Mouse (Mus musculus): Measurements from ENCODE around the gene Gcm1. TPM values are rescaled to one million over a fixed set of nuclear protein-coding genes. Genes with fewer than 3 reads are reported as not detected.
A peak's percentile ranks its signal among the peaks of the same experiment; 100 is the strongest.

Gcm1 gene
- total RNA-seq (2021), result not detected

DNA sequence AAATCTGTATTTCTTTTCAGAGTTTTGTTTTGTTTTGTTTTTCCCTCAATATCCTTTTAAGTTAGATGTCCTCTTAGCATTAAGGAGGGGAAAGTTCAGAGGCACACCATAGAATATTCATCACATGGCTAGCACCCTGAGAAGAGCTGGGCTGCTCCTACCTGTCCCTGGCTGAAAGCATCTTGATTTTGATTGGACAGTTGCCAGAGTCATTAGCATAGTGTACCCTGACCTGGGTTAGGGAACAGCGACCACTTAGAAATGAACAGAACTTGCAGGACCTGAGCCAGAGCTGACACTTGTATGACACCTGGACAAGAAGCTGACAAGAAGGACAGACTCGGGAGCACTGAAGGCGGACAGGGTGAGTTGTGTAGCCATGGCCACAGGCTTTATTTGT is at the start of gene Gcm1:
Gcm1 (plus strand) TSS at position 248 of the 400 bp plus-strand sequence.
- DNase-seq (ENCODE audit: extremely low spot score in 1 of 2, low spot score in 2 of 2), result no peak
- intact Hi-C loops (cut with DNase I), result no loop called here

DNA sequence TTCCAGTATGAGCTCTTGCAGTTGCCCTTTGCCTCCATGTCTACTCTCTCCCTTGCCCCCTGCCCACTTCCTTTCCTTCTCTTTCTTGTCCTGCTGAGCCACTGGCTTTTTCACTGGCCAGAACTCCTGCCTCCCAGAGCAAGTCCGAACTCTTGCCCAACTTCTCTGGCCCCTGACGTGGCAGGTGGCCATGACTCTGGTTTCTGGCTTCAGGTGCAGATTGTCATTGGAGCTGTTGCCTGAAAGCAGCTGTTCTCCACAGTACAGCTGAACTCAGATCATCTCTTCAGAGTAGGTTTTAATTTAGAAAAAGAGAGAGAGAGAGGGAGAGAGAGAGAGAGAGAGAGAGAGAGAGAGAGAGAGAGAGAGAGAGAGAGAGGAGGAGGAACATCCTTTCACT is 48.4 kb upstream of the Gcm1 start:
- intact Hi-C loops (cut with DNase I), result no loop called here
- no peak for DNase-seq (ENCODE audit: extremely low spot score in 1 of 2, low spot score in 2 of 2)

DNA sequence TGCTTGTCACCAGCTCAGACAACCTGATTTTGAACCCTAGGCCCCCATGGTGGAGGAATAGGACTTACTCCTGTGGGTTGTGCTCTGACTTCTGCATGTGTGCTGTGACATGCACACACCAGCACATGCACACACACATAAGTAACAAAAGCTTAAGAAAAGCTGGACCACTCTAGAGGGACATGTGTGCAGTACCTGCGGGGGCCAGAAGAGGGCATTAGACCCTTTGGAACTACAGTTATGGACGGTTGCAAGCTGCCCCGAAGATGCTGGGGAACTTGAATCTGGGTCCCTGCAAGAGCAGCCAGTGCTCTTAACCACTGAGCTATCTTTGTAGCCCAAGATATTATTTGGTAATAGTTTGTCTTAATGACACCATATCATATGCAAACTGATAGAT is 46.2 kb upstream of the Gcm1 start:
- intact Hi-C loops (cut with DNase I), result loop anchor here (5.0 kb wide), 1 partner anchor 88 kb away; the partner anchor contains the start of gene Elovl5
- no peak for DNase-seq (ENCODE audit: extremely low spot score in 1 of 2, low spot score in 2 of 2)

GRCm38 (mm10) chr9:78006209-78007001 is 45.3 kb upstream of the Gcm1 start:
- intact Hi-C loops (cut with DNase I), result loop anchor here (2.0 to 5.0 kb wide), 2 partner anchors 89 to 200 kb away; partner anchors contain the start of gene Elovl5

DNA sequence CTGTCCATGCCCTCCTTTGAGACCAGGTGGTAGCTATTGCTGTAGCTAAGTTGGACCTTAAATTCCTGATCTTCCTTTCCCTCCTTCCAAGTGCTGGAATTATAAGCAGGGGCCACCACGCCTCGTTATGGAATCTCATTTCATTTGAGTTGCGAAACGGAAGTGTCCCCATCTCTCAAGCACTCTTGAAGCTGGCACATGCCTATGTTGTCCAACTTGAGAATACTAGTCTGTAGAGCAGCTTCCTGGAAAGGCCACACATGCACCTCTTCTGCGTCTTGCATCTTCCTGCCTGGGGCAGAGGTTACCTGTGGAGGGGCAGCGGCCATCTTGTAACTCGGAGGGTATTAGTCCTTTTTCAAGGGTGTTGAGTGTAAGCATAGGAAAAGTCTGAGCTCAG is 42.3 kb upstream of the Gcm1 start:
- intact Hi-C loops (cut with DNase I), result loop anchor here (5.0 kb wide), 1 partner anchor 92 kb away; the partner anchor contains the start of gene Elovl5
- DNase-seq (ENCODE audit: extremely low spot score in 1 of 2, low spot score in 2 of 2), result no peak

More at GRCm38 (mm10) chr9:78006209-78007001, 45.3 kb upstream of the Gcm1 start:
- peak; percentile 42 to 86 for DNase-seq (ENCODE audit: extremely low spot score in 1 of 2, low spot score in 2 of 2)

- intact Hi-C loops (cut with DNase I), result no loop called here
- DNase-seq (ENCODE audit: extremely low spot score in 1 of 2, low spot score in 2 of 2), result no peak
These were observed 41.5 kb upstream of the Gcm1 start for GRCm38 (mm10) chr9:78010187-78010586.

GRCm38 (mm10) chr9:78010707-78011106 is 41.0 kb upstream of the Gcm1 start:
- no peak for DNase-seq (ENCODE audit: extremely low spot score in 1 of 2, low spot score in 2 of 2)
- intact Hi-C loops (cut with DNase I), result no loop called here

DNA sequence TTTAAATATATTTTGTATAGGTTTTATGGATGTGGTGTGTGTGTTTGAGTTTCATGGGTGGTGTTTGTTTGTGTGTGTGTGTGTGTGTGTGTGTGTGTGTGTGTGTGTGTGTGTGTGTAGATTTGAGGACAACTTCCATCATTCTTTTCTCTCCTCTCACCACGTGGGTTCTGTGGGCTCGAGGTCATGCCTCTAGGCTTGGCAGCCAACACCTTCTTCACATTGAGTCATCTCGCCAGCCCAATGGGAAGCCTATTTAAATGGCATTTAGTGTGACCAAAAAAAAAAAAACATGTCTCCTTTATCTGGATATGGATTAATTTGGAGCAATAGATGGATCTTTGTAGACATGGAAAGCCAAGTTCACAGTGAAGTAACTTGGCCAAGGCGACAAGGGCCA is 39.7 kb upstream of the Gcm1 start:
- no peak for DNase-seq (ENCODE audit: extremely low spot score in 1 of 2, low spot score in 2 of 2)
- intact Hi-C loops (cut with DNase I), result no loop called here

DNA sequence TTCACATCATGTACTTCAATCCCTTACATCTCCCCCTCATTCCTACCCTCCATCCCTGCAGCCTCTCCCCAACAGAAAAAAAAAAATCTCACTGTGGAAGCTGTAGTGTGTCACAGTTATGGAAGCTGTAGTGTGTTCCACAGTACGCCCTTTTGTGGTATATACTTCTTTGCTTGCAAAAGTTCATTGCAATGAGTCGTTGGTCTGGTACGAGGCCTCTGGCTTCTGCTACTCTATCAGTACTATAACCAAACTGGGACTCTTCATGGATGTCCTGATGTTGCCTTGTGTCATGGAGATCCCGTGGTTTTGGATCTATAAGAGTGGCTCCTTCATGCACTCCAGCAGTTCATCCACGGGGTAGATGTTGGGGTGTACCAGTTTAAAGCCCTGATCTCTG is 39.0 kb upstream of the Gcm1 start:
- no peak for DNase-seq (ENCODE audit: extremely low spot score in 1 of 2, low spot score in 2 of 2)
- intact Hi-C loops (cut with DNase I), result no loop called here

- intact Hi-C loops (cut with DNase I), result no loop called here
- no peak for DNase-seq (ENCODE audit: extremely low spot score in 1 of 2, low spot score in 2 of 2)
These were observed 37.9 kb upstream of the Gcm1 start for GRCm38 (mm10) chr9:78013813-78014212.

DNA sequence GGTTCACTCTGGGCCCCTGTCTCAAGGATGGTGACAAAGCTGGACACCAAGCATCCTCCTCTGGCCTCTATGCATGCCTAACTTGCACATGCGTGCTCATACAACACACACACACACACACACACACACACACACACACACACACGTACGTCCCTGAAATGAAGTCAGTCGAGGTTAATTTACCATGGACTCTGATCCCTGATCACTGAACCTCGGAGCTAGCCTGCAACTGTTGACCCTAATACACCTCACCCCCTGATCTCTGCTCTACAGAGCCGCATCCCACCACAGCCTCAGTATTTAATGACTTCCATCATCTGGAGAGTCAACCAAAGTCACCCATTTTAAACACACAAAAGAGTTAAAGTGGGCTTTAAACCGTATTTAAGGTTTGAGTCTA is 35.9 kb upstream of the Gcm1 start:
- no peak for DNase-seq (ENCODE audit: extremely low spot score in 1 of 2, low spot score in 2 of 2)
- intact Hi-C loops (cut with DNase I), result no loop called here

DNA sequence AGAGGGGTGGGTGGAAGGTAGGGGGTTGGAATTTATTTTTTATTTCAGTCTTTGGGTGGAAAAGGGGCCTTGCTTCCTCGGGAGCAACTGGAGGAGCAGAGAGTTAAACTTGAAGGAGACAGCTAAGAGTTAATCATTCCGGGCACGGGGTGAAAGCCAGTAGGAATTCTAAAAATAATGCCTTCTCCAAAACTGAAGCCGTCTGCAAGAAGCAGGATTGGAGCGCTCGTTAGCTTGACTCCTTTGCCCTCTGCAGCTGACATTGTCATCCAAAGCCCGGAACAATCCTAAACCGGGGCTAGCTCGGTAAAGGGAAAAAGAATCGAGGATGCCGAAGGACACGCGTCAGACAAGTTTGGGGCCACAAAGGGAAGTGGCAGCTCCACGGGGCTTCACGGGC is 35.4 kb upstream of the Gcm1 start:
- intact Hi-C loops (cut with DNase I), result no loop called here
- no peak for DNase-seq (ENCODE audit: extremely low spot score in 1 of 2, low spot score in 2 of 2)

DNA sequence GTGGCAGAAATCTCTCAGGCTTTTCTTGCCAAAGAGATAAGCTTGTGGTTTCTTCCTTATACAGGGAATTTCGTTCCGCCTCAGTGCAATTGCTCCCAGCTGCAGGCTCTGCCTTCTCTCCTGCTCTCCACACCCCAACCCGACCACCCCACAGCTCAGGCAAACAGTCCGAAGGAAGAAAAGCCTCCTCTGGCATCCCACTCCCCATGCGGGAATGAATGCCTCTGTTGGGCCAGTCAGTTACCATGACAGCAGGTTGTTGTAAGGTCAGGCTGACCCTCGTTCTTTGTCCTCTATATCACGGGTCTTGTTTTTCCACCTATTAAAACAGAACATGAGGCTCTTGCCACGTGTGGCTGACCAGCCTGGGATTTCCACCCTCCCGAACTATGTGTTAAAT is 30.5 kb upstream of the Gcm1 start:
- intact Hi-C loops (cut with DNase I), result no loop called here
- DNase-seq (ENCODE audit: extremely low spot score in 1 of 2, low spot score in 2 of 2), result no peak

DNA sequence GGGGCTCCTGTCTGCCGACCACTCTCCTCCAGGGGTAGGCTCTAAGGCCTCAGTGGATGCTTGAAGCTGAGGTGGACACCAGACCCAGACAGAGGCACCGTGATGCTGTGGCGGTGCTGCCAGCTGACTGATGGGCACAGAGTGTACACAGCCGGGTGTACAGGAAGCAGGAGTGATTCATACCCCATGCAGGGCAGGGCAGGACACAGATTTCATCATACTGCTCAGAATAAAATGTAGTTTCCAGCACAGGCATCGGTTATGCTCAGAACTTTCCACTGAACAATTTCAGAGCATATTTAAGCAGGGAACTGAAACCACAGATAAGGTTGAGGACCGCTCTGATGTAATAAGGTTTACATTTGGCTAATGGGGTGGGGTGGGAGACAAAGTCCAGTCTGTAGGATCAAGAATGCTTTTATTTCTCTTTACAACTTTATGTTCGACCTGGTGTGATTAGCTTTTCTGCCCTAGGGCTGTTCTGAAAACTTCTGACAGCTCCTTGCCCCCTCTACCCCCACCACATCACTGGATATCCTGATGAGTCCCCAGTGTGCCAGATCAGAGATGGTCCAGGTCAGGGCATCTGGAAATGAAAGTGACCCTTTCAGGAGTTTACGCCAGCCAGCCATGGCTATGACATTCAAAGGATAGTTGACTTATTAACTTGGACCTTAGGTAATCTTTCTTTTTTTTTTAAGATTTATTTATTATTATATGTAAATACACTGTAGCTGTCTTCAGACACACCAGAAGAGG is 29.4 kb upstream of the Gcm1 start:
- no peak for DNase-seq (ENCODE audit: extremely low spot score in 1 of 2, low spot score in 2 of 2)
- intact Hi-C loops (cut with DNase I), result no loop called here

GRCm38 (mm10) chr9:78024823-78025222 is 26.9 kb upstream of the Gcm1 start:
- intact Hi-C loops (cut with DNase I), result loop anchor here (2.0 kb wide), 1 partner anchor 220 kb away; no protein-coding TSS in a partner anchor
- peak; percentile 47 to 55 for DNase-seq (ENCODE audit: extremely low spot score in 1 of 2, low spot score in 2 of 2)

DNA sequence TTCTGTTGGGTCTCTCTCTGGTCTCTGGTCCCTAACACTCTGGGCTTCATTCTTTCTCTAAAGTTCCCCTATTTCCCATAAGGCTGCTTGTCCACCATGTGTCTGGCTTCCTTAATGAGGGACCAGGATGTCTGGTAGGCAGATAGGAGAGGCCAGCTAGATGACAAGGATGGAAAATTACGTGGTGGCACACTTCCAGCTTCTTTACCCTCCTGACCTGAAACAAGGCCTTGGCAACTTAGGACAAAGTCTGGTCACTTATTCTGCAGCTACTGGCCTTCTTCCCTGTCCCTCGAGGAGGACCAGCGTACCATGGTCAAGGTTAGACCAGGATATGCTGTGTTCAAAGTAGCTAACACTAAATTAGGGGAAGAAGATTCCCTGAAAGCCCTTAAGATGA is 24.6 kb upstream of the Gcm1 start:
- intact Hi-C loops (cut with DNase I), result no loop called here
- no peak for DNase-seq (ENCODE audit: extremely low spot score in 1 of 2, low spot score in 2 of 2)

GRCm38 (mm10) chr9:78030835-78031456 is 20.8 kb upstream of the Gcm1 start:
- no peak for DNase-seq (ENCODE audit: extremely low spot score in 1 of 2, low spot score in 2 of 2)
- intact Hi-C loops (cut with DNase I), result no loop called here

DNA sequence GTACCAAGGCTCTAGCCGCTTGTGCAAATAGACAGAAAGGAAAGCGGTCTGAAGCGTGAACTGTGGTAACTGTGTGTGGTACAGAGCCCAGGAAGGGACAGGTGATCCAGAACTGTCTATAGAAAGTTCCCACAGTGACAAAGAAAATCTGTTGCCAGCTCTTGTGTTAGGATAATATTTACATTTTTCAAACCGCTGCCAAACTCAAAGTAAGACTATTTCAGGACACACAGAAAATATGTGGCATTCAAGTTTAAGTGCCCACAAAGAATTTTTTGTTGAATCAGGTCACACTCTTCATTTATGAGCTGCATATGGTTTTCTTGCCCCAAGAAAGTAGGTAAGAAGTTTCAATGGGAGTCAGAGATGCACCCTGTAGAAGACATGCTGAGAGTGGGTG is 18.8 kb upstream of the Gcm1 start:
- intact Hi-C loops (cut with DNase I), result no loop called here

DNA sequence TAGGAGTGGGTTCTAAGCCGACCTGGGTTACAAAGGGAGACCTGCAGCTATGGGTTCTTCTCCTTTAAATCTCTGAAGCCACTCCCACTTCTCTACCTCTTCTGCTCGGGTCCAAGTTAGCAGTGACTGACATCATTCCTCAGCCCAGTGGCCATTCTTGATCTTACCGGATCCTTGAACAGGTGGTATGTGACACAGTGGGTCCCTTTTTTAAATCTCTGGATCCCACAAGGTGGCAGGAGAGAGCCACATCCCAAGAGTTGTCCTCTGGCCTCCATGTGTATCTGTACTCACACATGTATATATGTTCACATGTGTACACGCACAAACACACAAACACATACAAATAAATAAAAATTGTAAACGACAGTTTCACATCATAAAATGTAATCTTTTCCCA is 16.4 kb upstream of the Gcm1 start:
- intact Hi-C loops (cut with DNase I), result no loop called here
- DNase-seq (ENCODE audit: extremely low spot score in 1 of 2, low spot score in 2 of 2), result no peak

More for the DNA sequence above, 18.8 kb upstream of the Gcm1 start:
- DNase-seq (ENCODE audit: extremely low spot score in 1 of 2, low spot score in 2 of 2), result no peak

DNA sequence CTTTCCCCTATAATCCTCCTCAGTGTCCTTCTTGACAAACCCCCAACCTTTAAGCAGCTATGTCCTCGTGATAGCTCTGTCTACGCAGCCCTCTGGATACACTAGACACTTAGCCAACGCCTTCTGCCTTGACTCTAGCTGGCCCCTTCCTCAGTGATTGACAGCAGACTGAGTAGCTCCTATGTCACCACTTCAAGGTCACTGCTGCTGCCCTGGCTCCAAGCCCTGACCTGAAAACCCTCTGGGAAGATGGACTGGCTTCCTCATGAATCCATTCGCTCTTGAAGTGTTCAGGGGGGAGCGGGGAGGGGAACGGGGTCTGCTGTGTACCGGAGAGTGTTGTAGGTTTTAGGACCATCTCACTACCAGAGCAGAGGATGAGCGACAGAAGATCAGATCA is 15.9 kb upstream of the Gcm1 start:
- no peak for DNase-seq (ENCODE audit: extremely low spot score in 1 of 2, low spot score in 2 of 2)
- intact Hi-C loops (cut with DNase I), result no loop called here
